Mouse (Mus musculus) embryonic fibroblast, embryonic 13.5 days (primary cell): ENCODE data around the gene Mrm3.

Experiments used
- CTCF ChIP-seq: IDR thresholded peaks from 2 replicates; pipeline ENCODE4 v1.5.1; 2011; ENCODE audit warnings: mild to moderate bottlenecking, control low read depth, low read length, moderate library complexity, borderline replicate concordance; ENCODE audit not compliant: insufficient read depth
- POLR2A ChIP-seq: IDR thresholded peaks from 2 replicates; pipeline ENCODE4 v1.6.1; 2011; ENCODE audit warnings: low read depth, mild to moderate bottlenecking, control low read depth, low read length, moderate library complexity

GRCm38 (mm10) chr11:76261224-76261623, 17.7 kb downstream of the Mrm3 start:
- TF ChIP-seq CTCF (no peak), POLR2A (no peak)
